Mouse (Mus musculus) limb, embryonic 14.5 days (tissue): ENCODE results near the gene Ndufaf8. TPM values are rescaled to one million over a fixed set of nuclear protein-coding genes. Genes with fewer than 3 reads are reported as not detected.

Source experiments
- ATAC-seq: fragments of 200-750 bp; cut with Nextera tagmentation; 2 replicates; pipeline ENCODE4 v1.8.0; 2017; ENCODE audit warnings: low read depth, moderate number of reproducible peaks, moderate TSS enrichment; ENCODE audit not compliant: low FRiP score
- DNase-seq: peaks from one replicate; pipeline ENCODE4 v3.0.0-alpha.2; 2015; ENCODE audit warnings: low spot score
- H3K27ac ChIP-seq: fragments of 300-500 bp; sonication (generic); replicated peaks from 2 replicates; pipeline ENCODE4 v1.5.1; 2014; ENCODE audit warnings: low read depth, mild to moderate bottlenecking, low read length, moderate library complexity, mixed read lengths
- H3K27me3 ChIP-seq: fragments of 300-500 bp; sonication (generic); 2 replicates; pipeline ENCODE4 v1.6.1; 2014; ENCODE audit warnings: low read length, mixed read lengths; ENCODE audit not compliant: control insufficient read depth, insufficient read depth
- H3K36me3 ChIP-seq: fragments of 300-500 bp; sonication (generic); 2 replicates; pipeline ENCODE4 v1.6.1; 2014; ENCODE audit warnings: mild to moderate bottlenecking, low read length, moderate library complexity, mixed read lengths; ENCODE audit not compliant: control insufficient read depth, insufficient read depth
- H3K4me1 ChIP-seq: fragments of 300-500 bp; sonication (generic); 2 replicates; pipeline ENCODE4 v1.6.1; 2014; ENCODE audit warnings: antibody characterized with exemption, low read length, mixed read lengths; ENCODE audit not compliant: control insufficient read depth, insufficient read depth
- H3K4me2 ChIP-seq: fragments of 300-500 bp; sonication (generic); replicated peaks from 2 replicates; pipeline ENCODE4 v1.6.1; 2014; ENCODE audit warnings: low read depth, mild to moderate bottlenecking, low read length, moderate library complexity; ENCODE audit not compliant: severe bottlenecking
- H3K4me3 ChIP-seq: fragments of 300-500 bp; sonication (generic); replicated peaks from 2 replicates; pipeline ENCODE4 v1.5.1; 2014; ENCODE audit warnings: low read length
- H3K9ac ChIP-seq: fragments of 300-500 bp; sonication (generic); 2 replicates; pipeline ENCODE4 v1.6.1; 2014; ENCODE audit warnings: mild to moderate bottlenecking, low read depth, low read length, moderate library complexity; ENCODE audit not compliant: severe bottlenecking
- H3K9me3 ChIP-seq: fragments of 300-500 bp; sonication (generic); 2 replicates; pipeline ENCODE4 v1.6.1; 2016; ENCODE audit warnings: low read length; ENCODE audit not compliant: control insufficient read depth
- POLR2A ChIP-seq: fragments of 200-500 bp; IDR thresholded peaks from 2 replicates; pipeline ENCODE4 v1.8.0; 2012; ENCODE audit warnings: inconsistent platforms, mild to moderate bottlenecking, moderate library complexity, borderline replicate concordance; ENCODE audit not compliant: insufficient read depth, insufficient read length; ENCODE audit errors: extremely low read depth
- WGBS: fragments of 180-500 bp; shearing (Covaris S2); extraction: QIAGEN DNeasy Blood & Tissue Kit; methylation state at CpG from one replicate; pipeline ENCODE4 v1.1.7; 2014; 5-methylcytosine and 5-hydroxymethylcytosine counted together
- polyA plus RNA-seq, 2 experiments: library from polyadenylated mRNA; depleted of rRNA in 1 of 2; stranded (reverse) in 1 of 2; unstranded in 1 of 2; fragments of >200 nt; fragmentation: Nextera tagmentation in 1 of 2; extraction: Ambion mirVana in 1 of 2; gene quantifications; 2 replicates each; pipeline versions ENCODE4 v1.2.1 to v1.2.3; 2012 to 2014

Gene Ndufaf8
- polyA plus RNA-seq, 2 experiments: 40.0 to 81.2 TPM

DNA sequence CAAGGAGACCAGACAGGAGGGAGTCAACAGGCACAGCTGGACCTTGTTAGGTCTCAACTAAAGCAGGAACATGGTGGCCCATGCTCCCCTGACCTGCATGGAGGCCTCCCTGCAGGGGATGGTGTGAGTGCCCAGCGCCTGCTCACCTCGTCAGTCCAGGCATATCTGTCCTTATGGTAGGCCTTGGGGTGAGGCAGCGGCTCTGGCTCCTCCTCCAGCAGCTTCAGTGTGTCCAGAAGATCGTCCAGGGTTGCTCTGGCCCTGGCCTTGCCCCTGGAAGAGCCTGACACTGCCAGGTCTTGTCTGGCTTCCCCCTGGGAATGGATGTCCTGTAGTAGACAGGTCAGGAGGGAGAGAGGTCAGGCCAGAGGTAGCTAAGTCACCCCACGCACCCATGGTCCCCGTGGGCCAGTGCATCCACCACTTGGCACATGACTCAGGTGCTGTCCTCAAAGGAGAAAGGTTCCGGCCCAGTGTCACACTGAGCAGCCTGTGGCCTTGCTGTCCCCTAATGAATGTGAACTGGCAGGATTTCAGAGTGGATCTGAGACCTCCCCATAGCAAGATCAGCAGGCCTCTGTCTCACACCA, 26.9 kb upstream of the Ndufaf8 start:
- no peaks in the 10 kb centered on the region for H3K27me3 ChIP-seq
- DNase-seq: no peak
- no peak for TF ChIP-seq POLR2A
- no peak overlapping the region for H3K9ac ChIP-seq
- H3K36me3 ChIP-seq: peaks cover 88% of the 10 kb centered on the region
- WGBS: 79% methylated on average over 7 of the region's 7 CpGs
- H3K4me3 ChIP-seq: no peak overlapping the region
- H3K4me2 ChIP-seq: no peak overlapping the region
- no peak overlapping the region for H3K27ac ChIP-seq
- 0 out of 2 replicates have a peak, but pooled peaks cover 4% of the 10 kb centered on the region for H3K4me1 ChIP-seq
- no peaks in the 10 kb centered on the region for H3K9me3 ChIP-seq
- no peak for ATAC-seq

GRCm38 (mm10) chr11:120072986-120073647, 25.6 kb upstream of the Ndufaf8 start:
- H3K27me3 ChIP-seq: no peaks in the 10 kb centered on the region
- H3K9ac ChIP-seq: no peak overlapping the region
- ATAC-seq: no peak
- no peak overlapping the region for H3K4me3 ChIP-seq
- TF ChIP-seq POLR2A: no peak
- 0 out of 2 replicates have a peak, but pooled peaks cover 4% of the 10 kb centered on the region for H3K4me1 ChIP-seq
- H3K36me3 ChIP-seq: peaks cover 84% of the 10 kb centered on the region
- no peak overlapping the region for H3K27ac ChIP-seq
- H3K9me3 ChIP-seq: no peaks in the 10 kb centered on the region
- DNase-seq: no peak
- no peak overlapping the region for H3K4me2 ChIP-seq
- WGBS: 95% methylated on average over 9 of the region's 9 CpGs

DNA sequence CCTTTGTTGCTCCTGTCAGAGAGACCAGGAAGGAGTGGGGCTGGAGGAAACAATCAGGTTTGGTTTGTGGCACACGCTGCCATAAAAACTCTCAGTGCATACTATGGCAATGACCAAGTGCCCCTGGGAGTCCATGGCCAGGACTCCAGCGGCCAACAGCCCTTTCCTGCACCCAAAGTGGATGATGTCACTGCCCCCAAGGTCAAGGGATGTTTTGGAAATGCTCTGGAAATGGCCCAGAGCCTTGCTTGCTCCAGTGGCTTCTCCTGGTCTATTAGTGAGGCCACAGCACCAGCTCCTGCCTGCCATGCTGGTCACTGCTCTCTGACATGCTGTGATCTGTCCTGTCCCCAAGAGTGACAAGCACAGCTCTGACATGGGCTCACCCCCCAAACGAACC, 22.5 kb upstream of the Ndufaf8 start:
- 82% methylated on average over 3 of the region's 3 CpGs for WGBS
- TF ChIP-seq POLR2A: no peak
- ATAC-seq: no peak
- no peak overlapping the region for H3K9ac ChIP-seq
- H3K4me2 ChIP-seq: no peak overlapping the region
- H3K27me3 ChIP-seq: no peaks in the 10 kb centered on the region
- H3K36me3 ChIP-seq: peaks cover 78% of the 10 kb centered on the region
- H3K4me1 ChIP-seq: 0 out of 2 replicates have a peak, but pooled peaks cover 4% of the 10 kb centered on the region
- H3K9me3 ChIP-seq: no peaks in the 10 kb centered on the region
- no peak overlapping the region for H3K27ac ChIP-seq
- no peak overlapping the region for H3K4me3 ChIP-seq
- no peak for DNase-seq

DNA sequence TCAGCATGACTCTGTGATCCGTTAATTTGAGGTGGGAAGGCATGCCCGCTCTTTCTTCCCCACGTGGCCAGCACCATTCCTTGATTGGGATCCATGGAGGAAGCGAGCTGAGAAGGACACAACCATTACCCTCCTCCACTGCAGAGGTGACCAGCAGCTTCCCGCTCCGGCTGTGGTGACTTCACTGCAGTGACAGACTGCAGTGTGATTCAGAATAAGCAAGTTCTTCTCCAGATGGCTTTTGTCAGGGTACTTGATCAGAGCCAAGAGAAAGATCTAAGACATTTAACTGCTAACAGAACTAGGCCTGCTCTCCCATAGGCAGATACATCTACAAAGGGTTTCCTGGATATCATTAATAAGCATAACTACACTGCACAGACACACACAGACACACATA, 18.4 kb upstream of the Ndufaf8 start:
- ATAC-seq (no peak), DNase-seq (no peak)
- no peaks in the 10 kb centered on the region for H3K9me3 ChIP-seq
- H3K27ac ChIP-seq: no peak overlapping the region
- H3K27me3 ChIP-seq: no peaks in the 10 kb centered on the region
- peaks cover 3% of the 10 kb centered on the region for H3K4me1 ChIP-seq
- no peak overlapping the region for H3K4me2 ChIP-seq
- no peak for TF ChIP-seq POLR2A
- WGBS: 79% methylated on average over 6 of the region's 6 CpGs
- no peak overlapping the region for H3K4me3 ChIP-seq
- no peak overlapping the region for H3K9ac ChIP-seq
- H3K36me3 ChIP-seq: peaks cover 68% of the 10 kb centered on the region

- Histone ChIP-seq H3K4me1 (peaks cover 11% of the 10 kb centered on the region), H3K27me3 (no peaks in the 10 kb centered on the region), H3K4me2 (peak overlapping the region; percentile 95), H3K9ac (peak overlapping the region; percentile 88), H3K4me3 (peak overlapping the region; percentile 94), H3K9me3 (no peaks in the 10 kb centered on the region), H3K27ac (peak overlapping the region; percentile 52; the same call in 1 of the 2 replicates), H3K36me3 (peaks cover 31% of the 10 kb centered on the region)
- TF ChIP-seq POLR2A: no peak
- ATAC-seq: peak; percentile 0; the same call in 1 of the 2 replicates
- no peak for DNase-seq
- WGBS: under 1% methylated on average over 20 of the region's 25 CpGs
Measured at GRCm38 (mm10) chr11:120085891-120086627, 12.7 kb upstream of the Ndufaf8 start.
